Mouse (Mus musculus): ENCODE results near the gene Fam50a. TPM values are rescaled to one million over a fixed set of nuclear protein-coding genes. Genes with fewer than 3 reads are reported as not detected.

Gene Fam50a
- polyA plus RNA-seq, 1 experiment from 2014 or later = 25.0 TPM

GRCm38 (mm10) chrX:74281732-74282394 lies 31.0 kb upstream of the Fam50a start, which contains the start of the genes Taz and Dnase1l1:
Taz (plus strand) TSS chrX:74281912.
Dnase1l1 (minus strand) TSS chrX:74282337.
- Histone ChIP-seq H3K9ac (ENCODE audit: low read depth, low read length) (peak within 1 kb of the TSS; percentile 74), H3K9me3 (replicated peaks; ENCODE audit: control insufficient read depth, low read length) (no peaks in the 10 kb centered on the region), H3K4me3 (ENCODE audit: low read depth, low read length) (peak within 1 kb of the TSS; percentile 71), H3K27ac (ENCODE audit: low read length) (peak within 1 kb of the TSS; percentile 94), H3K27me3 (ENCODE audit: control insufficient read depth, insufficient read depth, low read depth, low read length) (no peaks in the 10 kb centered on the region), H3K36me3 (ENCODE audit: control insufficient read depth, insufficient read depth) (no peaks in the 10 kb centered on the region; the same call in 1 of the 2 replicates), H3K4me1 (ENCODE audit: control insufficient read depth, low read depth, low read length) (peaks cover 5% of the 10 kb centered on the region), H3K4me2 (ENCODE audit: low read depth, low read length) (peak within 1 kb of the TSS; percentile 82)
- WGBS (ENCODE audit: insufficient replicate concordance) = 10% methylated on average over 16 of the region's 16 CpGs
- ATAC-seq (ENCODE audit: low read depth) = peak; percentile 97

GRCm38 (mm10) chrX:74282395-74283091 lies 30.3 kb upstream of the Fam50a start:
- Histone ChIP-seq H3K27me3 (ENCODE audit: control insufficient read depth, insufficient read depth, low read depth, low read length) (no peaks in the 10 kb centered on the region), H3K27ac (ENCODE audit: low read length) (peak overlapping the region; percentile 94), H3K9ac (ENCODE audit: low read depth, low read length) (peak overlapping the region; percentile 71), H3K4me3 (ENCODE audit: low read depth, low read length) (peak overlapping the region; percentile 71), H3K9me3 (replicated peaks; ENCODE audit: control insufficient read depth, low read length) (no peaks in the 10 kb centered on the region), H3K4me1 (ENCODE audit: control insufficient read depth, low read depth, low read length) (peaks cover 5% of the 10 kb centered on the region), H3K36me3 (ENCODE audit: control insufficient read depth, insufficient read depth) (no peaks in the 10 kb centered on the region), H3K4me2 (ENCODE audit: low read depth, low read length) (peak overlapping the region; percentile 82)
- 24% methylated on average over 39 of the region's 39 CpGs for WGBS (ENCODE audit: insufficient replicate concordance)
- peak; percentile 49 for ATAC-seq (ENCODE audit: low read depth)

- ATAC-seq (ENCODE audit: low read depth) = no peak
- H3K9me3 ChIP-seq (replicated peaks; ENCODE audit: control insufficient read depth, low read length) = no peaks in the 10 kb centered on the region
- WGBS (ENCODE audit: insufficient replicate concordance) = 13% methylated on average over 5 of the region's 5 CpGs
- peak overlapping the region; percentile 82 for H3K4me2 ChIP-seq (ENCODE audit: low read depth, low read length)
- peak overlapping the region; percentile 71 for H3K4me3 ChIP-seq (ENCODE audit: low read depth, low read length)
- H3K9ac ChIP-seq (ENCODE audit: low read depth, low read length) = peak overlapping the region; percentile 68
- no peaks in the 10 kb centered on the region for H3K27me3 ChIP-seq (ENCODE audit: control insufficient read depth, insufficient read depth, low read depth, low read length)
- peak overlapping the region; percentile 94 for H3K27ac ChIP-seq (ENCODE audit: low read length)
- no peaks in the 10 kb centered on the region for H3K36me3 ChIP-seq (ENCODE audit: control insufficient read depth, insufficient read depth)
- peaks cover 5% of the 10 kb centered on the region for H3K4me1 ChIP-seq (ENCODE audit: control insufficient read depth, low read depth, low read length)
Observed at GRCm38 (mm10) chrX:74283092-74283437, 29.8 kb upstream of the Fam50a start.

DNA sequence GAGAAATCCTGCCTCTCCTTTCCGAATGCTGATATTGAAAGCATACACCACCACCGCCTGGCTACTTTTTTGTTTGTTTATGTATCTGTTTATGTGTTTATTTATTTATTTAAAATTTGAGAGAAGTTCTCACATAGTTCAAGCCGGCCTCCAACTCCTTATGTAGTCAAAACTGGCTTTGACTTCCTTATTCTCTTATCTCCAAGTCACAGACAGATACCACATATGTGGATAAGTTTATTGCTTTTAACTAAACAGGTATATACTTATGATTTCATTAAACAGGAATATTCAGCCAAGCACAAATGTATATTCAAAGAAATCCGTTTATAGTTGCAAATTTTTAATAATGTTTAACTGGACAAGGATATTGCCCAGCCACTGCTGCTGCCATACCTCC lies 19.4 kb upstream of the Fam50a start:
- Histone ChIP-seq H3K4me3 (ENCODE audit: low read depth, low read length) (no peak overlapping the region), H3K27ac (ENCODE audit: low read length) (no peak overlapping the region), H3K4me1 (ENCODE audit: control insufficient read depth, low read depth, low read length) (no peaks in the 10 kb centered on the region; the same call in 1 of the 2 replicates), H3K27me3 (ENCODE audit: control insufficient read depth, insufficient read depth, low read depth, low read length) (no peaks in the 10 kb centered on the region), H3K9ac (ENCODE audit: low read depth, low read length) (no peak overlapping the region), H3K4me2 (ENCODE audit: low read depth, low read length) (no peak overlapping the region), H3K9me3 (replicated peaks; ENCODE audit: control insufficient read depth, low read length) (no peaks in the 10 kb centered on the region), H3K36me3 (ENCODE audit: control insufficient read depth, insufficient read depth) (no peaks in the 10 kb centered on the region)
- no peak for ATAC-seq (ENCODE audit: low read depth)
- 42% methylated on average over 4 of the region's 4 CpGs for WGBS (ENCODE audit: insufficient replicate concordance)

- peak; percentile 99 for ATAC-seq (ENCODE audit: low read depth)
- Histone ChIP-seq H3K4me2 (ENCODE audit: low read depth, low read length) (peak within 1 kb of the TSS; percentile 69), H3K36me3 (ENCODE audit: control insufficient read depth, insufficient read depth) (peaks cover 7% of the 10 kb centered on the region; the same call in 1 of the 2 replicates), H3K27me3 (ENCODE audit: control insufficient read depth, insufficient read depth, low read depth, low read length) (no peaks in the 10 kb centered on the region), H3K9me3 (replicated peaks; ENCODE audit: control insufficient read depth, low read length) (no peaks in the 10 kb centered on the region), H3K4me3 (ENCODE audit: low read depth, low read length) (peak within 1 kb of the TSS; percentile 79), H3K9ac (ENCODE audit: low read depth, low read length) (peak within 1 kb of the TSS; percentile 85), H3K27ac (ENCODE audit: low read length) (peak within 1 kb of the TSS; percentile 84), H3K4me1 (ENCODE audit: control insufficient read depth, low read depth, low read length) (peaks cover 4% of the 10 kb centered on the region; the same call in 1 of the 2 replicates)
- WGBS (ENCODE audit: insufficient replicate concordance) = 19% methylated on average over 37 of the region's 37 CpGs
Observed at GRCm38 (mm10) chrX:74296538-74297448, 16.0 kb upstream of the Fam50a start, which contains the start of gene Atp6ap1. Atp6ap1 (plus strand) TSS chrX:74297097.

GRCm38 (mm10) chrX:74298348-74298747 lies 14.5 kb upstream of the Fam50a start:
- Histone ChIP-seq H3K4me2 (ENCODE audit: low read depth, low read length) (peak overlapping the region; percentile 43), H3K4me3 (ENCODE audit: low read depth, low read length) (peak overlapping the region; percentile 29), H3K9me3 (replicated peaks; ENCODE audit: control insufficient read depth, low read length) (no peaks in the 10 kb centered on the region), H3K4me1 (ENCODE audit: control insufficient read depth, low read depth, low read length) (peaks cover 4% of the 10 kb centered on the region; the same call in 1 of the 2 replicates), H3K9ac (ENCODE audit: low read depth, low read length) (no peak overlapping the region), H3K27ac (ENCODE audit: low read length) (no peak overlapping the region), H3K27me3 (ENCODE audit: control insufficient read depth, insufficient read depth, low read depth, low read length) (no peaks in the 10 kb centered on the region), H3K36me3 (ENCODE audit: control insufficient read depth, insufficient read depth) (peaks cover 17% of the 10 kb centered on the region)
- WGBS (ENCODE audit: insufficient replicate concordance) = 40% methylated on average over 1 of the region's 1 CpGs
- no peak for ATAC-seq (ENCODE audit: low read depth)

GRCm38 (mm10) chrX:74299721-74300120 lies 13.1 kb upstream of the Fam50a start:
- no peaks in the 10 kb centered on the region for H3K27me3 ChIP-seq (ENCODE audit: control insufficient read depth, insufficient read depth, low read depth, low read length)
- WGBS (ENCODE audit: insufficient replicate concordance) = 36% methylated on average over 3 of the region's 3 CpGs
- no peak overlapping the region for H3K4me2 ChIP-seq (ENCODE audit: low read depth, low read length)

GRCm38 (mm10) chrX:74304867-74305700 lies 7.7 kb upstream of the Fam50a start, which contains the start of gene Gdi1:
Gdi1 (plus strand) TSS chrX:74304998.
- 21% methylated on average over 40 of the region's 41 CpGs for WGBS (ENCODE audit: insufficient replicate concordance)
- Histone ChIP-seq H3K27me3 (ENCODE audit: control insufficient read depth, insufficient read depth, low read depth, low read length) (no peaks in the 10 kb centered on the region), H3K4me1 (ENCODE audit: control insufficient read depth, low read depth, low read length) (peaks cover 12% of the 10 kb centered on the region), H3K4me3 (ENCODE audit: low read depth, low read length) (peak within 1 kb of the TSS; percentile 72), H3K36me3 (ENCODE audit: control insufficient read depth, insufficient read depth) (peaks cover 41% of the 10 kb centered on the region), H3K9ac (ENCODE audit: low read depth, low read length) (peak within 1 kb of the TSS; percentile 59), H3K27ac (ENCODE audit: low read length) (peak within 1 kb of the TSS; percentile 86), H3K9me3 (replicated peaks; ENCODE audit: control insufficient read depth, low read length) (no peaks in the 10 kb centered on the region), H3K4me2 (ENCODE audit: low read depth, low read length) (peak within 1 kb of the TSS; percentile 68)
- ATAC-seq (ENCODE audit: low read depth) = peak; percentile 86

More at GRCm38 (mm10) chrX:74299721-74300120, 13.1 kb upstream of the Fam50a start:
- Histone ChIP-seq H3K27ac (ENCODE audit: low read length) (no peak overlapping the region), H3K4me3 (ENCODE audit: low read depth, low read length) (no peak overlapping the region), H3K36me3 (ENCODE audit: control insufficient read depth, insufficient read depth) (peaks cover 19% of the 10 kb centered on the region), H3K4me1 (ENCODE audit: control insufficient read depth, low read depth, low read length) (peaks cover 9% of the 10 kb centered on the region), H3K9ac (ENCODE audit: low read depth, low read length) (no peak overlapping the region), H3K9me3 (replicated peaks; ENCODE audit: control insufficient read depth, low read length) (no peaks in the 10 kb centered on the region)
- no peak for ATAC-seq (ENCODE audit: low read depth)

All from liver, embryonic 16.5 days (tissue).